Comparison of ENCODE assay signal across 14 mouse cellular contexts in the genomic region with DNA sequence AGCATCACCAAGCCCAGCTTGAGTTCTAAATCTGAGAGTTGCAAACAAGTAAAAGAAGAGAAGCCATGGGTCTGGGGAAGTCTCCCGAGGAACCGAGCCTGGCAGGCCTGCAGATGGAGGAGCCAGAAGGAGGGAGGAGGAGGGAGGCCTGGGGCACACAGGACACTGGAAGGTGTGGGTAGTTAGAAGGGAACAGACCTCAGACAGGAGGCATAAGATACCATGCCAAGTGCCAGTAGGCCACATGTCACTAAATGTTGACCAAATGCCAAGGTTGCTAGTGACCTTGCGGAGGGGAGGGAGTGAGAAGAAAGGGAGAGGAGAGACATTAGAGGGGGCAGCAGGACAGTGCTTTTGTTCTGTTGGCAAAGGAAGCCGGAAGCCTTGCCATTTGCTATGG.
A peak's percentile ranks its signal among the peaks of the same experiment; 100 is the strongest.
DNase-seq lines count a peak whose midpoint lies in the region.
"Had no signal": no experiment of that assay in that cellular context is flagged by ENCODE, and none has a peak within 500 bp of the region (broad histone marks: within the 10 kb centered on the region; RNA-seq: fewer than 3 reads in every experiment).

No protein-coding gene starts in this region.

- intact Hi-C loops in gastrocnemius, postnatal 36 days (cut with DNase I) = no loop called here

- peak; percentile 13 to 56 for DNase-seq in adrenal gland, adult (ENCODE audit: inconsistent age in 2 of 2, low spot score in 1 of 2)
- no peak for DNase-seq in adrenal gland, postnatal 4 days (ENCODE audit: low spot score in 2 of 2)
- peak; percentile 2 to 3 for DNase-seq in heart, adult 9 months (ENCODE audit: low spot score in 2 of 2)
- DNase-seq in heart, adult 8-10 months (ENCODE audit: low spot score) = no peak
- DNase-seq in adrenal gland, postnatal 36 days = peak; percentile 19
- peak; percentile 76 to 77 for DNase-seq in cerebellum, postnatal 10 days
- DNase-seq in gastrocnemius, postnatal 36 days = no peak
- DNase-seq in ovary, postnatal 14 days (ENCODE audit: low spot score) = no peak
- DNase-seq: gastrocnemius, postnatal 14 days; heart, adult 2 months; kidney, postnatal 36 days; liver, embryonic 13.5 days; lung, adult 2 months; right cerebral cortex, postnatal 14 days had no signal

Comparison
In these comparisons a context has a peak if more than half of its experiments do, and no peak if none do; other contexts are left out.
1. DNase-seq: peak in adrenal gland, adult (2 of 2), heart, adult 9 months (2 of 2), adrenal gland, postnatal 36 days (2 of 2) and cerebellum, postnatal 10 days (2 of 2); none in adrenal gland, postnatal 4 days (0 of 2), heart, adult 8-10 months (single experiment), gastrocnemius, postnatal 36 days (0 of 2) and ovary, postnatal 14 days (single experiment).